Mouse (Mus musculus) heart, postnatal 0 days (tissue): ENCODE results near the gene Aym1. TPM values are rescaled to one million over a fixed set of nuclear protein-coding genes. Genes with fewer than 3 reads are reported as not detected.

ENCODE experiments used
- ATAC-seq: fragments of 200-750 bp; cut with Nextera tagmentation; 2 replicates; pipeline ENCODE4 v1.8.0; 2017; ENCODE audit warnings: low read depth, moderate number of reproducible peaks, moderate library complexity; ENCODE audit not compliant: insufficient read depth
- DNase-seq: peaks from one replicate; pipeline ENCODE4 v3.0.0-alpha.2; 2016; ENCODE audit warnings: low spot score
- H3K27ac ChIP-seq: fragments of 300-500 bp; sonication (generic); 2 replicates; pipeline ENCODE4 v1.5.1; 2014; ENCODE audit warnings: low read depth, mild to moderate bottlenecking
- H3K27me3 ChIP-seq: fragments of 300-500 bp; sonication (generic); 2 replicates; pipeline ENCODE4 v1.6.1; 2014; ENCODE audit warnings: low read length, mixed read lengths; ENCODE audit not compliant: control insufficient read depth, insufficient read depth
- H3K36me3 ChIP-seq: fragments of 300-500 bp; sonication (generic); replicated peaks from 2 replicates; pipeline ENCODE4 v1.6.1; 2014; ENCODE audit warnings: low read length, mixed read lengths; ENCODE audit not compliant: control insufficient read depth, insufficient read depth
- H3K4me1 ChIP-seq: fragments of 300-500 bp; sonication (generic); 2 replicates; pipeline ENCODE4 v1.6.1; 2014; ENCODE audit warnings: antibody characterized with exemption; ENCODE audit not compliant: control insufficient read depth, insufficient read depth
- H3K4me2 ChIP-seq: fragments of 300-500 bp; sonication (generic); 2 replicates; pipeline ENCODE4 v1.6.1; 2014; ENCODE audit warnings: low read depth, mild to moderate bottlenecking, low read length, moderate library complexity
- H3K4me3 ChIP-seq: fragments of 300-500 bp; sonication (generic); 2 replicates; pipeline ENCODE4 v1.5.1; 2014; ENCODE audit warnings: low read depth, low read length
- H3K9ac ChIP-seq: fragments of 300-500 bp; sonication (generic); replicated peaks from 2 replicates; pipeline ENCODE4 v1.6.1; 2014; ENCODE audit warnings: low read depth, low read length, mixed read lengths
- H3K9me3 ChIP-seq: fragments of 300-500 bp; sonication (generic); replicated peaks from 2 replicates; pipeline ENCODE4 v1.6.1; 2016; ENCODE audit warnings: low read length; ENCODE audit not compliant: control insufficient read depth
- CTCF ChIP-seq: IDR thresholded peaks from 2 replicates; pipeline ENCODE4 v1.5.1; 2016; ENCODE audit warnings: antibody characterized with exemption, control low read depth, low read depth
- EP300 ChIP-seq: IDR thresholded peaks from 2 replicates; pipeline ENCODE4 v1.6.1; 2016; ENCODE audit warnings: antibody characterized with exemption, low read depth
- WGBS: fragments of 180-500 bp; shearing (Covaris S2); extraction: QIAGEN DNeasy Blood & Tissue Kit; methylation state at CpG from one replicate; pipeline ENCODE4 v1.1.7; 2014; 5-methylcytosine and 5-hydroxymethylcytosine counted together
- polyA plus RNA-seq: library from polyadenylated mRNA; unstranded; fragments of >200 nt; fragmentation: Nextera tagmentation; extraction: Ambion mirVana; gene quantifications from 2 replicates; pipeline ENCODE4 v1.2.1, GENCODE M21; 2015
- total RNA-seq: library from RNA; depleted of rRNA; stranded (reverse); fragments of >200 nt; gene quantifications from 2 replicates; pipeline ENCODE4 v1.2.3, GENCODE M21; 2014; ENCODE audit warnings: low replicate concordance

Aym1 gene
- total and polyA plus RNA-seq, 2 experiments from 2014 or later, result not detected

- Histone ChIP-seq H3K27me3 (peaks cover 28% of the 10 kb centered on the region), H3K9me3 (peaks cover 11% of the 10 kb centered on the region; the same call in 1 of the 2 replicates), H3K4me3 (no peak overlapping the region), H3K4me2 (no peak overlapping the region), H3K27ac (no peak overlapping the region), H3K36me3 (no peaks in the 10 kb centered on the region), H3K4me1 (no peaks in the 10 kb centered on the region), H3K9ac (no peak overlapping the region)
- DNase-seq (no peak), ATAC-seq (no peak)
- TF ChIP-seq EP300, result no peak
- no peak for TF ChIP-seq CTCF
- 78% methylated on average over 8 of the region's 8 CpGs for WGBS
Observed at GRCm38 (mm10) chr5:113329463-113329862, 27.6 kb upstream of the Aym1 start.

DNA sequence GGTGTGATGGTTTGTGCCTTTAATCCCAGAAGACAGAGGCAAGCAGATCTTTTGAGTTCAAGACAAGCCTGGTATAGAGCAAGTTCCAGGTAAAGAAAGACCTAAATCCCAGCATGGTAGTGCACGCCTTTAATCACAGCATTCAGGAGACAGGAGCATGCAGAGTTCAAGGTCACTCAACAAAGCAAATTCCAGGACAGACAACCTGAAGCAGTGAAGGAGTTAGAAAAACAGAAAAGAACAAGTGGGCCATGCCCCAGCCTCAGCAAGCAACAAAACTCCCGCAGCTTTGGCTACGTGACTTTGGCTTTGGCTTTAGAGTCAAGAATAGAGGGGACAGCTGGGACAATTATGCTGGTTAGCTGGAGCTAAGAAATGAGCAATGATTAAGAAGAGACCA, 26.9 kb upstream of the Aym1 start:
- H3K9me3 ChIP-seq, result peaks cover 11% of the 10 kb centered on the region; the same call in 1 of the 2 replicates
- no peak overlapping the region for H3K9ac ChIP-seq
- no peak overlapping the region for H3K4me3 ChIP-seq
- ATAC-seq, result no peak
- H3K27me3 ChIP-seq, result peaks cover 29% of the 10 kb centered on the region
- no peak overlapping the region for H3K4me2 ChIP-seq
- H3K27ac ChIP-seq, result no peak overlapping the region
- TF ChIP-seq EP300 (no peak), CTCF (no peak)
- WGBS, result 74% methylated on average over 3 of the region's 3 CpGs
- H3K4me1 ChIP-seq, result no peaks in the 10 kb centered on the region
- no peak for DNase-seq
- H3K36me3 ChIP-seq, result no peaks in the 10 kb centered on the region

- TF ChIP-seq CTCF (peak; percentile 30; the same call in 1 of the 2 replicates), EP300 (no peak)
- H3K4me2 ChIP-seq, result no peak overlapping the region
- H3K4me3 ChIP-seq, result no peak overlapping the region
- no peak overlapping the region for H3K27ac ChIP-seq
- no peaks in the 10 kb centered on the region for H3K4me1 ChIP-seq
- WGBS, result 29% methylated on average over 12 of the region's 12 CpGs
- ATAC-seq (no peak), DNase-seq (no peak)
- no peak overlapping the region for H3K9ac ChIP-seq
- H3K27me3 ChIP-seq, result peaks cover 49% of the 10 kb centered on the region
- peaks cover 11% of the 10 kb centered on the region; the same call in 1 of the 2 replicates for H3K9me3 ChIP-seq
- H3K36me3 ChIP-seq, result no peaks in the 10 kb centered on the region
Observed at GRCm38 (mm10) chr5:113332239-113332638, 24.9 kb upstream of the Aym1 start.

- TF ChIP-seq EP300, result no peak
- no peak for TF ChIP-seq CTCF
- WGBS, result 50% methylated on average over 4 of the region's 4 CpGs
Observed at GRCm38 (mm10) chr5:113332899-113333298, 24.2 kb upstream of the Aym1 start.

DNA sequence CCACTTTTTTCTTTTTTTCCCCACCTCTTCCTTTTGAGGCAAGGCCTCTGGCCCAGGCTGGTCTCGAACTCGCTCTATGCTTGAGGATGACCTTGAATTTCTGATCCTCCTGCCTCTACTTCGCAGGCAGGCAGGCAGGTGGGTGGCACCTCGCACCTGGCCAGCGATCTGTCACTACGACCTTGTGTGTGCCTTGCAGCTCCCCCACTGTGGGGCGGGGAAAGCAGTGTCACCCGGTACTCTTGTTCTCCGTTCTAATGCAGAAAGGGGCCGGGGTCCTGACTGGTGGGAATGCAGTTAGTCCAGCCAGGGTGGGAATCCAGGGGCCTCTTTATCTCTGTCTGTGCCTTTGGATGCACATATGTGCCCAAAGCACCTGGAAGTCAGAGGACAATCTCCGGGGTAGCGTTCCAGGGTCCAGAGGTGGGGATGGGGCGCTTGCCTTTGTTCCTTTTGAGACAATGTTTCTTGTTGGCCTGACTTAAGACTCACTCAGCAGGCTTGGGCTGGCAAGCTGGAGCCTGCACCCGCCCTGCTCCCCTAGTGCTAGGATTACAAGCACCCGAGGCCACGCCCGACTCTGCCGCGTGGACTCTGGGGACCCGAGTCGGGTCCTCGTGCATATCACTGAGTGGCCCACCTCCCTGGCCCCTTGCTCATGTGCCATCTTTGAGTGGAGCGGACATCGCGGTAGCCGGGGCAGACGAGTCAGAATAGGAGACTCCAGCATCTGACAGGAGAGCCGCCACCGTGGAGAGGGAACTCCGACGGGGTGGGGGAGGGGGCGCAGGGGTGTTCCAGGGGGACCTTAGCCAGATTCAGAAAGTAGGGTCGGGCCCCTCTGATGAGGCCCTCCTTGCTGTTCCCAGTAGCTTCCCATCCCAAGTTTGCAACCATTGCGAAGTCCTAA, 22.2 kb upstream of the Aym1 start:
- ATAC-seq (no peak), DNase-seq (no peak)
- Histone ChIP-seq H3K9ac (no peak overlapping the region), H3K4me3 (peak overlapping the region; percentile 30), H3K9me3 (peaks cover 4% of the 10 kb centered on the region; the same call in 1 of the 2 replicates), H3K4me1 (no peaks in the 10 kb centered on the region), H3K36me3 (no peaks in the 10 kb centered on the region), H3K27ac (no peak overlapping the region), H3K27me3 (peaks cover 65% of the 10 kb centered on the region), H3K4me2 (0 out of 2 replicates have a peak overlapping the region, but pooled peaks have one; percentile 40)
- 6% methylated on average over 34 of the region's 34 CpGs for WGBS
- TF ChIP-seq CTCF (no peak), EP300 (no peak)

More at GRCm38 (mm10) chr5:113332899-113333298, 24.2 kb upstream of the Aym1 start:
- peaks cover 11% of the 10 kb centered on the region; the same call in 1 of the 2 replicates for H3K9me3 ChIP-seq
- no peak for ATAC-seq
- no peak overlapping the region for H3K4me2 ChIP-seq
- peaks cover 56% of the 10 kb centered on the region for H3K27me3 ChIP-seq
- no peaks in the 10 kb centered on the region for H3K4me1 ChIP-seq
- no peak for DNase-seq
- H3K9ac ChIP-seq, result no peak overlapping the region
- H3K4me3 ChIP-seq, result no peak overlapping the region
- no peak overlapping the region for H3K27ac ChIP-seq
- no peaks in the 10 kb centered on the region for H3K36me3 ChIP-seq
